Mouse (Mus musculus) lung, postnatal 0 days (tissue): Measurements from ENCODE around the gene Thoc7. TPM values are rescaled to one million over a fixed set of nuclear protein-coding genes. Genes with fewer than 3 reads are reported as not detected.

ENCODE experiments used
- ATAC-seq: fragments of 200-750 bp; cut with Nextera tagmentation; 2 replicates; pipeline ENCODE4 v1.8.0; 2017; ENCODE audit warnings: moderate library complexity
- DNase-seq: peaks from one replicate; pipeline ENCODE4 v3.0.0-alpha.2; 2016; ENCODE audit warnings: low spot score
- H3K27ac ChIP-seq: fragments of 300-500 bp; sonication (generic); 2 replicates; pipeline ENCODE4 v1.5.1; 2014; ENCODE audit warnings: antibody characterized with exemption, mild to moderate bottlenecking, low read length, mixed read lengths
- H3K27me3 ChIP-seq: fragments of 300-500 bp; sonication (generic); replicated peaks from 2 replicates; pipeline ENCODE4 v1.6.1; 2014; ENCODE audit warnings: low read length, mixed read lengths; ENCODE audit not compliant: insufficient read depth
- H3K36me3 ChIP-seq: fragments of 300-500 bp; sonication (generic); 2 replicates; pipeline ENCODE4 v1.6.1; 2014; ENCODE audit warnings: low read length, mixed read lengths; ENCODE audit not compliant: insufficient read depth
- H3K4me1 ChIP-seq: fragments of 300-500 bp; sonication (generic); 2 replicates; pipeline ENCODE4 v1.6.1; 2014; ENCODE audit warnings: antibody characterized with exemption, low read depth, low read length, mixed read lengths; ENCODE audit not compliant: insufficient read depth
- H3K4me2 ChIP-seq: fragments of 300-500 bp; sonication (generic); replicated peaks from 2 replicates; pipeline ENCODE4 v1.6.1; 2014; ENCODE audit warnings: low read depth, mild to moderate bottlenecking, low read length, moderate library complexity, mixed read lengths
- H3K4me3 ChIP-seq: fragments of 300-500 bp; sonication (generic); 2 replicates; pipeline ENCODE4 v1.5.1; 2014; ENCODE audit warnings: low read depth, low read length
- H3K9ac ChIP-seq: fragments of 300-500 bp; sonication (generic); replicated peaks from 2 replicates; pipeline ENCODE4 v1.6.1; 2014; ENCODE audit warnings: low read depth, mild to moderate bottlenecking
- H3K9me3 ChIP-seq: fragments of 300-500 bp; sonication (generic); 2 replicates; pipeline ENCODE4 v1.6.1; 2016; ENCODE audit warnings: low read length, mixed read lengths
- CTCF ChIP-seq: IDR thresholded peaks from 2 replicates; pipeline ENCODE4 v1.5.1; 2016; ENCODE audit warnings: antibody characterized with exemption, mild to moderate bottlenecking
- EP300 ChIP-seq: IDR thresholded peaks from 2 replicates; pipeline ENCODE4 v1.6.1; 2016; ENCODE audit warnings: antibody characterized with exemption, mild to moderate bottlenecking, control low read depth
- WGBS: fragments of 180-500 bp; shearing (Covaris S2); extraction: QIAGEN DNeasy Blood & Tissue Kit; methylation state at CpG from one replicate; pipeline ENCODE4 v1.1.7; 2014; 5-methylcytosine and 5-hydroxymethylcytosine counted together
- polyA plus RNA-seq: library from polyadenylated mRNA; unstranded; fragments of >200 nt; fragmentation: Nextera tagmentation; extraction: Ambion mirVana; gene quantifications from 2 replicates; pipeline ENCODE4 v1.2.1, GENCODE M21; 2015

Gene Thoc7
- polyA plus RNA-seq, 1 experiment from 2014 or later, result 117 TPM

DNA sequence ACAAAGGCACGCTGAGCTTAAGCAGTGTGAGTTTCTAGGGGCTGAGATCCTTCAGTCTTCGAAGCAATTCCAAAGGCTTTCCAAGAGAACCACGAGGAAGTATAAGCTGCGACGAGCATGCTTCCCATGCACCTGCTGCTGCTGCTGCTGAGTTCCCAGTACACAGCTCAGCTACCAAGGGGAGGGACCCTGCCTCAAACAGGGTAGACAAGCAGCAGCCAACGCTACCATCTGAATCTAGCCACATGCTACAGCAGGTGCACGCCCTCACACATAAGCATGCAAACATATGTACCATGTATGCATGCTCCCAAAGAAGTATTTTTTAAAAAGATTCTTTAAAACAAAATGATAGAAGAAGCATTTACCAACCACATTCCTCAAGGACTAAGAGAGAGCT, 13.3 kb downstream of the Thoc7 start:
- Histone ChIP-seq H3K4me3 (no peak overlapping the region), H3K27me3 (no peaks in the 10 kb centered on the region), H3K9ac (no peak overlapping the region), H3K4me2 (no peak overlapping the region), H3K9me3 (no peaks in the 10 kb centered on the region), H3K4me1 (no peaks in the 10 kb centered on the region), H3K36me3 (peaks cover 21% of the 10 kb centered on the region; the same call in 1 of the 2 replicates), H3K27ac (no peak overlapping the region)
- DNase-seq (no peak), ATAC-seq (no peak)
- WGBS, result 95% methylated on average over 7 of the region's 7 CpGs
- no peak for TF ChIP-seq CTCF
- no peak for TF ChIP-seq EP300

- Histone ChIP-seq H3K4me3 (no peak overlapping the region), H3K4me1 (no peaks in the 10 kb centered on the region), H3K27me3 (no peaks in the 10 kb centered on the region), H3K4me2 (no peak overlapping the region), H3K9ac (no peak overlapping the region), H3K27ac (no peak overlapping the region), H3K36me3 (peaks cover 11% of the 10 kb centered on the region; the same call in 1 of the 2 replicates), H3K9me3 (no peaks in the 10 kb centered on the region)
- ATAC-seq (no peak), DNase-seq (no peak)
- WGBS, result 93% methylated on average over 4 of the region's 4 CpGs
- TF ChIP-seq EP300, result no peak
- no peak for TF ChIP-seq CTCF
Measured at GRCm38 (mm10) chr14:13944686-13945085, 17.0 kb downstream of the Thoc7 start.

DNA sequence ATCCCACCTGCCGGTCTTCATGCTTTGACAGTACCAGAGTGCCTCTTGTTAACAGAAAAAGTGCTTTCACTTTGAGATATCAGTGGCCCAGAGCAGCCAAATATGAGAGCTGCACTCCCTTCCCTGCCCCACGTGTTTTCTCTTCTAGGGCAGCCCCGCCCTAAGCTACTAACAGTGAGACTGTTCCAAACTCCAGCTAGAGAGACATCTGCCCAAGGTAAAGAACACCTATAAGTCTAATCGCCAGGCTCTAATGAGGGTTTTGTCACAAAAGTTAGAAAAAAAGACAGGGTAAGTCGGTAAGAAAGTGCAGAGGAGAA, 27.6 kb downstream of the Thoc7 start:
- 39% methylated on average over 5 of the region's 5 CpGs for WGBS
- no peak for DNase-seq
- H3K4me3 ChIP-seq, result peak overlapping the region; percentile 34; the same call in 1 of the 2 replicates
- H3K27ac ChIP-seq, result no peak overlapping the region
- ATAC-seq, result no peak
- H3K9me3 ChIP-seq, result no peaks in the 10 kb centered on the region
- no peak overlapping the region for H3K9ac ChIP-seq
- H3K4me2 ChIP-seq, result peak overlapping the region; percentile 75
- no peaks in the 10 kb centered on the region for H3K4me1 ChIP-seq
- H3K27me3 ChIP-seq, result no peaks in the 10 kb centered on the region
- no peaks in the 10 kb centered on the region for H3K36me3 ChIP-seq
- no peak for TF ChIP-seq CTCF
- no peak for TF ChIP-seq EP300

DNA sequence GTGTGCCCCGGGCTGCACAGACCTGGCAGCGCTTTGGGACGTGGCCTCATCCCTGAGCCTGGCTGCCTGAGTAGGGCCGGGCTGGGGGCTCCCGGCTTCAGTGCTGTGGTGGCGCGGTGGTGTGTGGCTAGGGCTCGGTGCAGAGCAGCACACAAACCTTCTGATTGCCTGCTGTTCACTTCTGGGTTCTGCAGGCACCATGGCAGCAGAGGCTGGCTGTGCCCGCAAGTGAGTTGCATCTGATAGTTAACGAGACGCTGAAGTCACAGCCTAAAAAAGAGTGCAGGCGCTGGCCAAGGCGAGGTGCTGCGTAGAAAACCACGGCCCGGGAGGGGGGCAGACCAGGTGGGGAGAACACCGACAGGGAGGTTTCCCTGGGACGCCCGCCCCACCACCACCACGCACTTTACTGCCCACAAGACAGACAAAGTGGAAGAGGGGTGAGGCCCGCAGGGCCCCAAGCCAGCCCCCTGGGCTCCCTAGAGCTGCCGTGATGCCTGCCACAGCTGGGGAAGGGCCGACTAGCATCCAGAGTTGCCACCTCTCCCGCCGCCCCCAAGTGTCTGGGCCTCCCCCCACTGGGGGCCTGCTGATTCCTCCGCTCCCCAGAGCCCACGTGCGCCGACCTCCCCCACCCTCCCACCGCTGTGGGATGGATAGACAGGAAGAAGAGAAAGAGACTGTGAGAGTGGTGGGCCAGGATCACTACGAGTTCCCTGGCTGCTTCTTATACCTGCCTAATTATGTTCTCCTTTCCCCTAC, 28.2 kb downstream of the Thoc7 start:
- H3K27me3 ChIP-seq, result no peaks in the 10 kb centered on the region
- 25% methylated on average over 31 of the region's 31 CpGs for WGBS
- TF ChIP-seq EP300, result no peak
- no peak for TF ChIP-seq CTCF
- no peak for DNase-seq
- H3K36me3 ChIP-seq, result no peaks in the 10 kb centered on the region
- no peaks in the 10 kb centered on the region for H3K4me1 ChIP-seq
- ATAC-seq, result peak; percentile 38
- no peaks in the 10 kb centered on the region for H3K9me3 ChIP-seq
- no peak overlapping the region for H3K9ac ChIP-seq
- peak overlapping the region; percentile 75 for H3K4me2 ChIP-seq
- H3K27ac ChIP-seq, result no peak overlapping the region
- peak overlapping the region; percentile 34 for H3K4me3 ChIP-seq

- no peaks in the 10 kb centered on the region for H3K27me3 ChIP-seq
- no peak overlapping the region for H3K4me2 ChIP-seq
- H3K27ac ChIP-seq, result no peak overlapping the region
- H3K4me1 ChIP-seq, result no peaks in the 10 kb centered on the region
- DNase-seq (peak; percentile 80), ATAC-seq (no peak)
- no peaks in the 10 kb centered on the region for H3K36me3 ChIP-seq
- no peaks in the 10 kb centered on the region for H3K9me3 ChIP-seq
- TF ChIP-seq EP300 (no peak), CTCF (peak; percentile 86)
- no peak overlapping the region for H3K4me3 ChIP-seq
- no peak overlapping the region for H3K9ac ChIP-seq
- 37% methylated on average over 3 of the region's 3 CpGs for WGBS
Measured at GRCm38 (mm10) chr14:13917630-13918029, 44.0 kb downstream of the Thoc7 start.

DNA sequence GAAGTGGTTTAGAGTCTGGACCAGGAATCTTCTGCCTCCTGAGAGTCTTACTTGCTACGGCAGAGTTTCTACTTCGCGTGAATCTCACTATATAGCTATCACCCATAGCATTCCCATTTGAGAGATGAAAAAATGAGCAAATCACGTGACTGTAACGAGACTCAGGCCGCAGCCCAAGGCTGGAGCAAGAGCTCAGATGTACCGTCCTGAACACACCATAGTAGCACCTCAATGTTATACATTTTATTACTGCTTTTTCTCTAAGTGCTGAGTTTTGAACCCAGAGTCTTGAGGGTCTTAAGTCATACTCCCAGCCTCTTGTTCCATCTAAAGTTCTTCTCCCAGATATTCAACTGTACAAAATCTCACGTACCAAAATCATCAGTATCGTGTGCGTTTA, 44.4 kb downstream of the Thoc7 start:
- no peak overlapping the region for H3K4me3 ChIP-seq
- DNase-seq (no peak), ATAC-seq (no peak)
- no peaks in the 10 kb centered on the region for H3K9me3 ChIP-seq
- H3K4me2 ChIP-seq, result no peak overlapping the region
- H3K9ac ChIP-seq, result no peak overlapping the region
- H3K4me1 ChIP-seq, result no peaks in the 10 kb centered on the region
- no peak overlapping the region for H3K27ac ChIP-seq
- H3K36me3 ChIP-seq, result no peaks in the 10 kb centered on the region
- 84% methylated on average over 10 of the region's 10 CpGs for WGBS
- no peaks in the 10 kb centered on the region for H3K27me3 ChIP-seq
- TF ChIP-seq CTCF (no peak), EP300 (no peak)

GRCm38 (mm10) chr14:13915207-13915606, 46.4 kb downstream of the Thoc7 start:
- WGBS, result 37% methylated on average over 4 of the region's 4 CpGs
- DNase-seq, result peak; percentile 11

More at GRCm38 (mm10) chr14:13915207-13915606, 46.4 kb downstream of the Thoc7 start:
- H3K4me2 ChIP-seq, result no peak overlapping the region
- TF ChIP-seq EP300 (no peak), CTCF (no peak)
- ATAC-seq, result no peak
- no peak overlapping the region for H3K4me3 ChIP-seq
- no peaks in the 10 kb centered on the region for H3K9me3 ChIP-seq
- no peaks in the 10 kb centered on the region for H3K36me3 ChIP-seq
- H3K27ac ChIP-seq, result no peak overlapping the region
- no peaks in the 10 kb centered on the region for H3K27me3 ChIP-seq
- H3K9ac ChIP-seq, result no peak overlapping the region
- no peaks in the 10 kb centered on the region for H3K4me1 ChIP-seq
